ENCODE assay signal across 23 mouse cellular contexts in the genomic region with DNA sequence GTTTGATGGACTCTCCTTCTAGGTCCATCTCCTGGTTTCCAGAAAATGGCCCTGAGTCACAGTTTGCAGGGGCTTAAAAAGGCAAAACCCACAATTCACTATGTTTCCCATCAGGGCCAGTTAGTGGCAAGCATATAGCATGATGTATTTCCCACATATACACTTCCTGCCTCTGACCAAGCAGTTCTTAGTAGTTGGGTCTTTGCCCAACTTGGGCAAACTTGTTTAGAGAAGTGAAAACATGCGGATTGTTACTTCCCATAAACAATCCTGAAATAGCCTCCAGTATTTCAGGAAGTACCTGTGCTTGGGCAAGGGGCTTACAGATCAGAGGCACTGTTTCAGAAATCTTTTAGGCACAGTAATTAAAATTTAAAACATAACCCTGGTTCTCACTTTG. TPM values are rescaled to one million over a fixed set of nuclear protein-coding genes. Genes with fewer than 3 reads are reported as not detected.
A peak's percentile ranks its signal among the peaks of the same experiment; 100 is the strongest.
DNase-seq lines count a peak whose midpoint lies in the region; ATAC-seq and TF ChIP-seq lines count a peak whose summit lies in the region.
"Had no signal": no experiment of that assay in that cellular context is flagged by ENCODE, and none has a peak within 500 bp of the region (broad histone marks: within the 10 kb centered on the region; RNA-seq: fewer than 3 reads in every experiment).

No protein-coding gene starts in this region.

- H3K4me2 ChIP-seq in liver, embryonic 12.5 days: no peak overlapping the region
- H3K4me2 ChIP-seq: hindbrain, embryonic 13.5 days; intestine, embryonic 15.5 days had no signal

- H3K9me3 ChIP-seq in liver, embryonic 12.5 days (replicated peaks): no peaks in the 10 kb centered on the region
- H3K9me3 ChIP-seq: hindbrain, embryonic 13.5 days; intestine, embryonic 15.5 days; midbrain, embryonic 10.5 days had no signal

- no peaks in the 10 kb centered on the region for H3K36me3 ChIP-seq in liver, embryonic 12.5 days
- H3K36me3 ChIP-seq: hindbrain, embryonic 13.5 days; intestine, embryonic 15.5 days; midbrain, embryonic 10.5 days had no signal

- no peak overlapping the region for H3K9ac ChIP-seq in liver, embryonic 12.5 days
- H3K9ac ChIP-seq: hindbrain, embryonic 13.5 days; intestine, embryonic 15.5 days; liver, postnatal 0 days had no signal

- 51% methylated on average over 1 of the region's 1 CpGs for WGBS in liver, embryonic 12.5 days (ENCODE audit: insufficient replicate concordance)

- TF ChIP-seq POLR2A in brain, embryonic 14.5 days (IDR thresholded peaks at IDR 0.05; ENCODE audit: borderline replicate concordance, extremely low read depth, insufficient read depth, insufficient read length, poor library complexity, severe bottlenecking): no peak

- intact Hi-C loops in left cerebral cortex, postnatal 25 days (cut with DNase I): no loop called here
- intact Hi-C loops in left cerebral cortex, postnatal 36 days (cut with DNase I): no loop called here

- no peak overlapping the region for H3K4me3 ChIP-seq in liver, embryonic 12.5 days
- H3K4me3 ChIP-seq: erythroblast, embryonic 14.5 days; hindbrain, embryonic 13.5 days; intestine, embryonic 15.5 days; midbrain, embryonic 10.5 days had no signal

- no peak overlapping the region for H3K27ac ChIP-seq in liver, embryonic 12.5 days
- H3K27ac ChIP-seq: hindbrain, embryonic 13.5 days; intestine, embryonic 15.5 days; kidney, postnatal 0 days; midbrain, embryonic 10.5 days had no signal

- H3K27me3 ChIP-seq in liver, embryonic 12.5 days (replicated peaks): no peaks in the 10 kb centered on the region
- H3K27me3 ChIP-seq: hindbrain, embryonic 13.5 days; intestine, embryonic 15.5 days had no signal

- no peak for TF ChIP-seq CTCF in brain, embryonic 14.5 days (IDR thresholded peaks at IDR 0.05; ENCODE audit: borderline replicate concordance, extremely low read depth, insufficient read depth, insufficient read length)

- H3K4me1 ChIP-seq in liver, embryonic 12.5 days: no peaks in the 10 kb centered on the region
- H3K4me1 ChIP-seq: hindbrain, embryonic 13.5 days; intestine, embryonic 15.5 days; midbrain, embryonic 10.5 days had no signal

- peak; percentile 91 for ATAC-seq in megakaryocyte progenitor cell, adult 5-6 weeks (replicated peaks; ENCODE audit: poor library complexity)
- ATAC-seq in liver, embryonic 12.5 days: no peak
- ATAC-seq: forebrain, embryonic 16.5 days; intestine, embryonic 15.5 days; liver, postnatal 0 days; Patski had no signal

- DNase-seq in heart, adult 18-20 months: peak; percentile 6 to 47
- no peak for DNase-seq in heart, postnatal 4 days
- DNase-seq in left cerebral cortex, postnatal 25 days (ENCODE audit: low spot score in 2 of 2): peak; percentile 1 to 4
- DNase-seq in left cerebral cortex, postnatal 36 days (ENCODE audit: low spot score in 2 of 2): no peak
- DNase-seq in brain, embryonic 14.5 days (ENCODE audit: low read depth): peak; percentile 0
- DNase-seq in cerebellum, postnatal 10 days: no peak
- DNase-seq: B cell, adult 2 months; cerebellum, adult 11-12 months; liver, postnatal 0 days; right cerebral cortex, postnatal 14 days had no signal

RNA-seq across cellular contexts. Expression of gene Cyp4f37, which starts 13.1 kb away (rescaled TPM):
- not detected for total RNA-seq in heart, adult 18-20 months (2021)
- not detected for total RNA-seq in heart, postnatal 4 days (2021)
- not detected for total RNA-seq in left cerebral cortex, postnatal 25 days (2021)
- not detected for total RNA-seq in left cerebral cortex, postnatal 36 days (2021)
- not detected in 2 replicates for polyA plus RNA-seq in brain, embryonic 14.5 days (2012; rRNA removed)
- not detected in 2 replicates for total RNA-seq in megakaryocyte progenitor cell, adult 5-6 weeks (2015)
- not detected in 2 replicates for total RNA-seq in megakaryocyte progenitor cell, adult 5-6 weeks (2017)
- polyA plus RNA-seq in liver, embryonic 12.5 days (2016; fragmentation: Nextera tagmentation; extraction: Ambion mirVana): not detected in 2 replicates
- total RNA-seq: gastrocnemius, adult 8-10 months; layer of hippocampus, postnatal 25 days had no signal
- polyA plus RNA-seq: erythroblast, embryonic 14.5 days; forebrain, embryonic 16.5 days; heart, embryonic 14.5 days; hindbrain, embryonic 13.5 days; intestine, embryonic 15.5 days; kidney, postnatal 0 days; limb, embryonic 11.5 days; liver, postnatal 0 days had no signal

RNA-seq across cellular contexts. Expression of gene Cyp4f40, which starts 50.6 kb away (rescaled TPM):
- total RNA-seq in heart, adult 18-20 months (2021): not detected
- total RNA-seq in heart, postnatal 4 days (2021): not detected
- total RNA-seq in left cerebral cortex, postnatal 25 days (2021): not detected
- not detected for total RNA-seq in left cerebral cortex, postnatal 36 days (2021)
- polyA plus RNA-seq in brain, embryonic 14.5 days (2012; rRNA removed): 0.14 TPM in 1 of 2 replicates, not detected in the other
- total RNA-seq in megakaryocyte progenitor cell, adult 5-6 weeks (2015): not detected in 2 replicates
- total RNA-seq in megakaryocyte progenitor cell, adult 5-6 weeks (2017): not detected in 2 replicates
- polyA plus RNA-seq in liver, embryonic 12.5 days (2016; fragmentation: Nextera tagmentation; extraction: Ambion mirVana): not detected in 2 replicates
- total RNA-seq: gastrocnemius, adult 8-10 months; layer of hippocampus, postnatal 25 days had no signal
- polyA plus RNA-seq: erythroblast, embryonic 14.5 days; forebrain, embryonic 16.5 days; heart, embryonic 14.5 days; hindbrain, embryonic 13.5 days; limb, embryonic 11.5 days; liver, postnatal 0 days; midbrain, embryonic 10.5 days; Patski had no signal

Comparison
In these comparisons a context has a peak if more than half of its experiments do, and no peak if none do; other contexts are left out.
1. DNase-seq: peak in heart, adult 18-20 months (2 of 2), left cerebral cortex, postnatal 25 days (2 of 2) and brain, embryonic 14.5 days (single experiment); none in heart, postnatal 4 days (single experiment), left cerebral cortex, postnatal 36 days (0 of 2) and cerebellum, postnatal 10 days (0 of 2).